Mouse (Mus musculus) ES-CJ7 (cell line): Measurements from ENCODE around the gene Exosc5.
A peak's percentile ranks its signal among the peaks of the same experiment; 100 is the strongest.

Experiments used
- DNase-seq: peaks from one replicate; pipeline ENCODE4 v3.0.0; 2011; ENCODE audit warnings: low read depth, low spot score

Exosc5 gene

GRCm38 (mm10) chr7:25705801-25706251, 46.9 kb downstream of the Exosc5 start:
- no peak for DNase-seq

- no peak for DNase-seq
Measured at GRCm38 (mm10) chr7:25706578-25707170, 47.7 kb downstream of the Exosc5 start.

- no peak for DNase-seq
Measured at GRCm38 (mm10) chr7:25707581-25708292, 48.8 kb downstream of the Exosc5 start.

GRCm38 (mm10) chr7:25709961-25710360, 51.0 kb downstream of the Exosc5 start:
- no peak for DNase-seq

- DNase-seq, result no peak
Measured at GRCm38 (mm10) chr7:25710519-25711130, 51.7 kb downstream of the Exosc5 start.

- no peak for DNase-seq
Measured at GRCm38 (mm10) chr7:25711165-25711564, 52.2 kb downstream of the Exosc5 start.

- no peak for DNase-seq
Measured at GRCm38 (mm10) chr7:25711731-25712197, 52.8 kb downstream of the Exosc5 start.

- DNase-seq, result no peak
Measured at GRCm38 (mm10) chr7:25712801-25713200, 53.8 kb downstream of the Exosc5 start.

- no peak for DNase-seq
Measured at GRCm38 (mm10) chr7:25714581-25714980, 55.6 kb downstream of the Exosc5 start.

GRCm38 (mm10) chr7:25715731-25716271, 56.8 kb downstream of the Exosc5 start:
- DNase-seq, result no peak

- no peak for DNase-seq
Measured at GRCm38 (mm10) chr7:25717478-25717877, 58.5 kb downstream of the Exosc5 start.

GRCm38 (mm10) chr7:25718788-25719417, 59.9 kb downstream of the Exosc5 start, which contains the start of gene Ccdc97:
Gene Ccdc97 (minus strand): TSS chr7:25719088.
- DNase-seq, result peak; percentile 95

- peak; percentile 83 for DNase-seq
Measured at GRCm38 (mm10) chr7:25719761-25720610, 61.0 kb downstream of the Exosc5 start.

GRCm38 (mm10) chr7:25720760-25721159, 61.8 kb downstream of the Exosc5 start:
- DNase-seq, result no peak
